In the genomic region with DNA sequence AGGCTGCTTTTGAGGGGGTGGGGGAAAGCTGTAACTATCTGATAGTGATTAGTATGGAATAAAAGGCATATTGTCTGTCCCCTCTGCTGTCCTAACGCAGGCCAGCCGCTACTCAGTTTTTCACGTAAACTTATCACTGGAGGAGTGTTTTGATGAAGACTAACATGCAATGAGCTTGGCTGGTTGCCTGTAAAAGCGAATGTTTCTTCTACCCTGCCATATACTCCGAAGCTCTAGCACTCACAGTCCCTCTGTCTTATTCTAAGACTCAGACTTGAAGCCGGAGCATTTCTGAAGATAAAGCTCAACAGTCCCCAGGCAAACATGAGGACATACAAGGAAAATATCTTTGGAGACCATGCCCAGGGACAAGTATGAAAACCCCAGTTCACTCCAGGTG, we compare ENCODE assay signal across 21 mouse cellular contexts.
"Had no signal": no experiment of that assay in that cellular context is flagged by ENCODE, and none has a peak within 500 bp of the region (broad histone marks: within the 10 kb centered on the region; RNA-seq: fewer than 3 reads in every experiment).

No protein-coding gene starts in this region.

- H3K4me3 ChIP-seq: limb, embryonic 12.5 days; limb, embryonic 15.5 days; liver, embryonic 15.5 days; midbrain, embryonic 12.5 days; midbrain, embryonic 15.5 days; neural tube, embryonic 12.5 days; neural tube, embryonic 15.5 days had no signal

- H3K4me2 ChIP-seq: limb, embryonic 12.5 days; limb, embryonic 15.5 days; liver, embryonic 11.5 days; liver, embryonic 15.5 days; midbrain, embryonic 12.5 days; midbrain, embryonic 15.5 days; neural tube, embryonic 12.5 days; neural tube, embryonic 15.5 days had no signal

- H3K9ac ChIP-seq: limb, embryonic 12.5 days; limb, embryonic 15.5 days; liver, embryonic 15.5 days; midbrain, embryonic 12.5 days; midbrain, embryonic 15.5 days; neural tube, embryonic 12.5 days; neural tube, embryonic 15.5 days had no signal

- H3K36me3 ChIP-seq: limb, embryonic 12.5 days; limb, embryonic 15.5 days; liver, embryonic 15.5 days; midbrain, embryonic 12.5 days; midbrain, embryonic 15.5 days; neural tube, embryonic 12.5 days; neural tube, embryonic 15.5 days had no signal

- ATAC-seq: midbrain, embryonic 15.5 days had no signal

- H3K9me3 ChIP-seq: limb, embryonic 12.5 days; limb, embryonic 15.5 days; liver, embryonic 15.5 days; midbrain, embryonic 12.5 days; midbrain, embryonic 15.5 days; neural tube, embryonic 12.5 days; neural tube, embryonic 15.5 days had no signal

- H3K27me3 ChIP-seq: limb, embryonic 12.5 days; midbrain, embryonic 12.5 days; midbrain, embryonic 15.5 days; neural tube, embryonic 12.5 days; neural tube, embryonic 15.5 days had no signal

- DNase-seq: kidney, adult 18-20 months; kidney, adult 9 months; kidney, postnatal 14 days; kidney, postnatal 4 days; left cerebral cortex, postnatal 4 days; lung, adult 18-20 months; right cerebral cortex, adult 18-20 months; right cerebral cortex, postnatal 14 days; right cerebral cortex, postnatal 4 days; thymus, adult 2 months; thymus, postnatal 14 days; thymus, postnatal 4 days had no signal

- H3K4me1 ChIP-seq: liver, embryonic 15.5 days; midbrain, embryonic 12.5 days; midbrain, embryonic 15.5 days had no signal

- H3K27ac ChIP-seq: limb, embryonic 15.5 days; liver, embryonic 15.5 days; macrophage; midbrain, embryonic 12.5 days; midbrain, embryonic 15.5 days; neural tube, embryonic 12.5 days; neural tube, embryonic 15.5 days had no signal
